Mouse (Mus musculus): ENCODE data around the gene Tgm2. TPM values are rescaled to one million over a fixed set of nuclear protein-coding genes. Genes with fewer than 3 reads are reported as not detected.
A peak's percentile ranks its signal among the peaks of the same experiment; 100 is the strongest.

Tgm2 gene
- 67.7 and 77.8 TPM in 2 replicates for polyA plus RNA-seq (2015; fragmentation: Nextera tagmentation; extraction: Ambion mirVana)

- Histone ChIP-seq H3K27ac (replicated peaks) (peak within 1 kb of the TSS; percentile 97), H3K4me3 (replicated peaks) (peak within 1 kb of the TSS; percentile 90), H3K36me3 (replicated peaks) (peaks cover 23% of the 10 kb centered on the region), H3K9me3 (replicated peaks) (no peaks in the 10 kb centered on the region; the same call in 1 of the 2 replicates), H3K27me3 (no peaks in the 10 kb centered on the region), H3K4me1 (replicated peaks) (peaks cover 65% of the 10 kb centered on the region), H3K9ac (peak within 1 kb of the TSS; percentile 94), H3K4me2 (peak within 1 kb of the TSS; percentile 81)
- under 1% methylated on average over 33 of the region's 33 CpGs for WGBS (ENCODE audit: insufficient replicate concordance)
- peak; percentile 59 for ATAC-seq (ENCODE audit: insufficient read depth)
Measured at GRCm38 (mm10) chr2:158146223-158146622, at the start of gene Tgm2. Gene Tgm2 (minus strand): TSS chr2:158146436.

- Histone ChIP-seq H3K4me1 (replicated peaks) (peaks cover 10% of the 10 kb centered on the region), H3K27ac (replicated peaks) (no peak overlapping the region), H3K4me3 (replicated peaks) (no peak overlapping the region), H3K27me3 (no peaks in the 10 kb centered on the region), H3K9me3 (replicated peaks) (no peaks in the 10 kb centered on the region), H3K4me2 (no peak overlapping the region), H3K36me3 (replicated peaks) (no peaks in the 10 kb centered on the region), H3K9ac (no peak overlapping the region)
- 33% methylated on average over 10 of the region's 10 CpGs for WGBS (ENCODE audit: insufficient replicate concordance)
- no peak for ATAC-seq (ENCODE audit: insufficient read depth)
Measured at GRCm38 (mm10) chr2:158194945-158195640, 48.9 kb upstream of the Tgm2 start.

- ATAC-seq (ENCODE audit: insufficient read depth): no peak
- 49% methylated on average over 10 of the region's 10 CpGs for WGBS (ENCODE audit: insufficient replicate concordance)
- H3K4me3 ChIP-seq (replicated peaks): no peak overlapping the region
- H3K36me3 ChIP-seq (replicated peaks): no peaks in the 10 kb centered on the region
- peaks cover 10% of the 10 kb centered on the region for H3K4me1 ChIP-seq (replicated peaks)
- no peak overlapping the region for H3K9ac ChIP-seq
- no peaks in the 10 kb centered on the region for H3K27me3 ChIP-seq
- no peaks in the 10 kb centered on the region for H3K9me3 ChIP-seq (replicated peaks)
- no peak overlapping the region for H3K4me2 ChIP-seq
- no peak overlapping the region for H3K27ac ChIP-seq (replicated peaks)
Measured at GRCm38 (mm10) chr2:158193611-158194336, 47.5 kb upstream of the Tgm2 start.

- no peak overlapping the region for H3K9ac ChIP-seq
- H3K36me3 ChIP-seq (replicated peaks): no peaks in the 10 kb centered on the region
- peaks cover 10% of the 10 kb centered on the region for H3K4me1 ChIP-seq (replicated peaks)
- ATAC-seq (ENCODE audit: insufficient read depth): no peak
- no peak overlapping the region for H3K27ac ChIP-seq (replicated peaks)
- no peak overlapping the region for H3K4me2 ChIP-seq
- H3K27me3 ChIP-seq: no peaks in the 10 kb centered on the region
- H3K4me3 ChIP-seq (replicated peaks): no peak overlapping the region
- WGBS (ENCODE audit: insufficient replicate concordance): 58% methylated on average over 7 of the region's 7 CpGs
- no peaks in the 10 kb centered on the region for H3K9me3 ChIP-seq (replicated peaks)
Measured at GRCm38 (mm10) chr2:158191098-158191497, 44.9 kb upstream of the Tgm2 start.

GRCm38 (mm10) chr2:158189451-158189850 lies 43.2 kb upstream of the Tgm2 start:
- no peak for ATAC-seq (ENCODE audit: insufficient read depth)
- Histone ChIP-seq H3K4me1 (replicated peaks) (peaks cover 10% of the 10 kb centered on the region), H3K27ac (replicated peaks) (no peak overlapping the region), H3K9me3 (replicated peaks) (no peaks in the 10 kb centered on the region), H3K36me3 (replicated peaks) (no peaks in the 10 kb centered on the region), H3K27me3 (no peaks in the 10 kb centered on the region), H3K9ac (no peak overlapping the region), H3K4me3 (replicated peaks) (no peak overlapping the region), H3K4me2 (no peak overlapping the region)
- 48% methylated on average over 11 of the region's 11 CpGs for WGBS (ENCODE audit: insufficient replicate concordance)

- H3K9ac ChIP-seq: no peak overlapping the region
- H3K4me1 ChIP-seq (replicated peaks): no peaks in the 10 kb centered on the region
- H3K27ac ChIP-seq (replicated peaks): no peak overlapping the region
- no peaks in the 10 kb centered on the region for H3K27me3 ChIP-seq
- no peaks in the 10 kb centered on the region for H3K36me3 ChIP-seq (replicated peaks)
- ATAC-seq (ENCODE audit: insufficient read depth): no peak
- H3K4me3 ChIP-seq (replicated peaks): no peak overlapping the region
- H3K9me3 ChIP-seq (replicated peaks): no peaks in the 10 kb centered on the region
- WGBS (ENCODE audit: insufficient replicate concordance): 58% methylated on average over 11 of the region's 11 CpGs
- H3K4me2 ChIP-seq: no peak overlapping the region
Measured at GRCm38 (mm10) chr2:158186206-158186871, 40.1 kb upstream of the Tgm2 start.

GRCm38 (mm10) chr2:158183266-158183665 lies 37.0 kb upstream of the Tgm2 start:
- no peak overlapping the region for H3K27ac ChIP-seq (replicated peaks)
- peaks cover 16% of the 10 kb centered on the region for H3K4me1 ChIP-seq (replicated peaks)
- H3K27me3 ChIP-seq: 0 out of 2 replicates have a peak, but pooled peaks cover 12% of the 10 kb centered on the region
- no peaks in the 10 kb centered on the region for H3K36me3 ChIP-seq (replicated peaks)
- no peak overlapping the region for H3K9ac ChIP-seq
- no peak overlapping the region for H3K4me3 ChIP-seq (replicated peaks)
- H3K4me2 ChIP-seq: no peak overlapping the region
- no peaks in the 10 kb centered on the region for H3K9me3 ChIP-seq (replicated peaks)
- ATAC-seq (ENCODE audit: insufficient read depth): no peak
- 71% methylated on average over 8 of the region's 8 CpGs for WGBS (ENCODE audit: insufficient replicate concordance)

GRCm38 (mm10) chr2:158181932-158182331 lies 35.7 kb upstream of the Tgm2 start:
- no peak for ATAC-seq (ENCODE audit: insufficient read depth)
- 56% methylated on average over 6 of the region's 6 CpGs for WGBS (ENCODE audit: insufficient replicate concordance)
- no peaks in the 10 kb centered on the region for H3K36me3 ChIP-seq (replicated peaks)
- H3K27me3 ChIP-seq: peaks cover 13% of the 10 kb centered on the region; the same call in 1 of the 2 replicates
- no peak overlapping the region for H3K4me3 ChIP-seq (replicated peaks)
- H3K4me1 ChIP-seq (replicated peaks): peaks cover 17% of the 10 kb centered on the region
- H3K9me3 ChIP-seq (replicated peaks): no peaks in the 10 kb centered on the region
- H3K27ac ChIP-seq (replicated peaks): no peak overlapping the region
- H3K9ac ChIP-seq: no peak overlapping the region
- H3K4me2 ChIP-seq: no peak overlapping the region

- H3K4me2 ChIP-seq: no peak overlapping the region
- H3K9ac ChIP-seq: no peak overlapping the region
- H3K27ac ChIP-seq (replicated peaks): no peak overlapping the region
- peaks cover 28% of the 10 kb centered on the region for H3K4me1 ChIP-seq (replicated peaks)
- ATAC-seq (ENCODE audit: insufficient read depth): no peak
- no peaks in the 10 kb centered on the region for H3K9me3 ChIP-seq (replicated peaks)
- no peaks in the 10 kb centered on the region for H3K36me3 ChIP-seq (replicated peaks)
- H3K27me3 ChIP-seq: peaks cover 25% of the 10 kb centered on the region; the same call in 1 of the 2 replicates
- no peak overlapping the region for H3K4me3 ChIP-seq (replicated peaks)
- 32% methylated on average over 9 of the region's 9 CpGs for WGBS (ENCODE audit: insufficient replicate concordance)
Measured at GRCm38 (mm10) chr2:158180797-158181196, 34.6 kb upstream of the Tgm2 start.

- Histone ChIP-seq H3K9ac (no peak overlapping the region), H3K27me3 (peaks cover 35% of the 10 kb centered on the region), H3K27ac (replicated peaks) (no peak overlapping the region), H3K36me3 (replicated peaks) (no peaks in the 10 kb centered on the region), H3K9me3 (replicated peaks) (no peaks in the 10 kb centered on the region), H3K4me2 (peak overlapping the region; percentile 64), H3K4me1 (replicated peaks) (peaks cover 40% of the 10 kb centered on the region), H3K4me3 (replicated peaks) (peak overlapping the region; percentile 32; the same call in 1 of the 2 replicates)
- WGBS (ENCODE audit: insufficient replicate concordance): 28% methylated on average over 18 of the region's 18 CpGs
- ATAC-seq (ENCODE audit: insufficient read depth): no peak
Measured at GRCm38 (mm10) chr2:158179370-158180111, 33.3 kb upstream of the Tgm2 start.
